Mouse (Mus musculus) bone marrow macrophage, adult 2 months (primary cell): Measurements from ENCODE around the gene Agap1.

Source experiments
- CTCF ChIP-seq: IDR thresholded peaks from 2 replicates; pipeline ENCODE4 v1.5.1; 2012; ENCODE audit warnings: low read depth, mild to moderate bottlenecking, low read length, moderate library complexity
- POLR2A ChIP-seq: IDR thresholded peaks from 2 replicates; pipeline ENCODE4 v1.6.1; 2012; ENCODE audit warnings: mild to moderate bottlenecking, low read depth, low read length, borderline replicate concordance

DNA sequence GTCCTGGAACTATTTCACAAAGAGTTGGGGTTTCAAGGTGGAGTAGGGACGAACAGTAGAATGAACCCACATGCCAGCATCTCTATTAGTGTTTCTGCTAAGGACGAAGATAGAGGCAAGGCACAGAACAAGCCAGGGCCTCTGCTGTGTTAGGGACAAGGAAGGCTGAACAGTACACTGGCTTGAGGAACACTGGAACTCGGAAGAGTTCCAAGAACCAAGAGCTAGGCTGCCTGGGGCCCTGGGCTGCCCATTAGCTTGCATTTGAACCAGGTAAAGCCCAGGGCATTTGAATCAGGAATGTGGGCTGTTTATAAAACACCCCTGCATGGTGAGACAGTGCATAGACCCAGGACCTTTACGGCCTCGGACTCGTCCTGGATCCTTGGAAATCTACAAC lies 940 bp upstream of the Agap1 start:
- TF ChIP-seq CTCF (no peak), POLR2A (no peak)
